Mouse (Mus musculus): ENCODE measurements around the gene Ddah2.
A peak's percentile ranks its signal among the peaks of the same experiment; 100 is the strongest.
"Not testable (repeated sequence)": the region's sequence is repeated elsewhere in the genome, so short reads cannot be mapped to it uniquely, and the experiment has no call there.

The Ddah2 gene

GRCm38 (mm10) chr17:35027277-35028068, 31.4 kb upstream of the Ddah2 start, which contains the start of gene Sapcd1:
TSS of gene Sapcd1 (minus strand) at chr17:35028016.
- no peak for DNase-seq (ENCODE audit: inconsistent age in 2 of 2, low spot score in 1 of 2)

- DNase-seq (ENCODE audit: inconsistent age in 2 of 2, low spot score in 1 of 2) = no peak
These were observed 30.5 kb upstream of the Ddah2 start for GRCm38 (mm10) chr17:35028315-35028714.

GRCm38 (mm10) chr17:35029691-35030532, 28.9 kb upstream of the Ddah2 start:
- DNase-seq (ENCODE audit: inconsistent age in 2 of 2, low spot score in 1 of 2) = peak in 1 of 2 experiments; percentile 55

DNA sequence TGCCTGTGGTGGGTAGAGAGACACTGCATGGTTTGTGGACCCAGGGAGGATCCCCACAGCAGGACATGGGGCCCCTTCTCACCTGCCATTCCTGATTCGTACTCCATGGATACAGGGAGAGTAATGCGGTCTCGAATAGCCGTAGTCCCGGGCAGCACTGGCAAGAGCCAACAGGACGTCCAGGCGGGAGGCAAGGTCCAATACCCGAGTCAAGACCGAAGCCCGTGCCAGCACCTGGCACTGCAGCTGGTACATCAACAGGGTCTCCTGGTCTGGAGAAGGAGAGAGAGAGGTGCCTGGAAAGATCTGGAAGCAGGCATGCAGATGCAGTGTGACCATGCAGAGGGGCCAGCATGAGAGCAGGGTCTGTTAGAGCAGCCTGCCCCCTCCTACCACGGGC, 27.6 kb upstream of the Ddah2 start:
- no peak for DNase-seq (ENCODE audit: inconsistent age in 2 of 2, low spot score in 1 of 2)

GRCm38 (mm10) chr17:35031880-35032279, 27.0 kb upstream of the Ddah2 start:
- DNase-seq (ENCODE audit: inconsistent age in 2 of 2, low spot score in 1 of 2) = no peak

DNA sequence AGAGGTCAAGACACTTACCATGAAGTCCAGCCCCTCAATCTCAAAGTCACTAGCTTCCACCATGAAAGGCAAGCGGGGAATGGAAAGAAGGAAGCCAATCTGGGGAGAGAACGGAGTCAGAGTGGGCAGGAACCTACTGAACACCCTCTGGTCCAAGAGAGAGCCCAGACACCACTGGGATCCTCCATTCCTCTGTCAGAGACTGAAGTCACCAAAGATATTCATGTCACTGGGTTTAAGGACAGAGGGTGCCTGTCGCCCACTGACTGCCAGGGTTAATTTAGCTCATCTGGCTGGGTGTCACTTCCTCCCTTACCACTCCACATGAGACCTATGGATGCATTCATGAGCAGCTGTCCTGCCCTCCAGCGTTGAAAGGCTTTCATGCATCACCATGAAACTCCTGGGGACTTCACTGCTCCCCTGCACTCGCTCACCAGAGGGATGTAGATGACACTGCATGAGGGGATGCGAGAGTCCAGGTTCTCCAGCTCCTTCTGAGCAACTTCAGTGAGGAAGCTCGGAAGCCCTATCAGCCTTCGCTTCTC, 26.4 kb upstream of the Ddah2 start:
- DNase-seq (ENCODE audit: inconsistent age in 2 of 2, low spot score in 1 of 2) = no peak

DNA sequence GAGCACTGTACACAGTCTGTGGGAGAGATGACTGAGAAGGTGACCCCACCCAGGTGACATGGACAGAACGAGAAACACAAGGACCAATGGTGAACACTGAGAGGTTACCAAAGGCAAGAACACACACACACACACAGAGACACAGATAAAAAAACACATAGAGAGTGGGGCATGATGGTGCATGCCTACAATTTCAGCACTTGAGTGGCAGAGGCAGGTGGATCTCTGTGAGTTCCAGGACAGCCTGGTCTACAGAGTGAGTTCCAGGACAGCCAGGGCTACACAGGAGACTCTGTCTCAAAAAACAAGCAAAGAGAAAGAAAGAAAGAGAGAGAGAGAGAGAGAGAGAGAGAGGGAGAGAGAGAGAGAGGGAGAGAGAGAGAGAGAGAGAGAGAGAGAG, 25.1 kb upstream of the Ddah2 start:
- DNase-seq (ENCODE audit: inconsistent age in 2 of 2, low spot score in 1 of 2) = not testable (repeated sequence)

DNA sequence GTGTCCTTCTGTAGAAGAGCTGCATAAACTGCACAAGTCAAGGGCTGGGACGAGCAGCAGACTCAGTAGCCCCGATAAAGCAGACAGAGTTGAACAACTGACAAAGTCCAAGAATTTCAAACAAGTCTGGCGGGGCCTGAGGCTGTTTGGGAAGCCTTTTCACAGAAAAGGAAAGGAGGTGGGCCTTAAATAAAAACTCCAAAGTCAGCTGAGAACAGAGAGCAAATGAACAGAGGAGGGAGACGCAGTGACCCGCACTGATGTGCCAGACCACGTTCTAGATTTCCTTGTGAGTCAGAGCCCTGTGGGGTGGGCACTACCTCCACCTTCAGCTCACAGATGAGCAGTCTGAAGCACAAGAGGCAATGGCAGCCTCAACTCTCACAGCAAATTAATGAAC, 23.9 kb upstream of the Ddah2 start:
- DNase-seq (ENCODE audit: inconsistent age in 2 of 2, low spot score in 1 of 2) = no peak

- no peak for DNase-seq (ENCODE audit: inconsistent age in 2 of 2, low spot score in 1 of 2)
These were observed 19.5 kb upstream of the Ddah2 start for GRCm38 (mm10) chr17:35039121-35039873.

- no peak for DNase-seq (ENCODE audit: inconsistent age in 2 of 2, low spot score in 1 of 2)
These were observed 15.0 kb upstream of the Ddah2 start for GRCm38 (mm10) chr17:35043794-35044193.

DNA sequence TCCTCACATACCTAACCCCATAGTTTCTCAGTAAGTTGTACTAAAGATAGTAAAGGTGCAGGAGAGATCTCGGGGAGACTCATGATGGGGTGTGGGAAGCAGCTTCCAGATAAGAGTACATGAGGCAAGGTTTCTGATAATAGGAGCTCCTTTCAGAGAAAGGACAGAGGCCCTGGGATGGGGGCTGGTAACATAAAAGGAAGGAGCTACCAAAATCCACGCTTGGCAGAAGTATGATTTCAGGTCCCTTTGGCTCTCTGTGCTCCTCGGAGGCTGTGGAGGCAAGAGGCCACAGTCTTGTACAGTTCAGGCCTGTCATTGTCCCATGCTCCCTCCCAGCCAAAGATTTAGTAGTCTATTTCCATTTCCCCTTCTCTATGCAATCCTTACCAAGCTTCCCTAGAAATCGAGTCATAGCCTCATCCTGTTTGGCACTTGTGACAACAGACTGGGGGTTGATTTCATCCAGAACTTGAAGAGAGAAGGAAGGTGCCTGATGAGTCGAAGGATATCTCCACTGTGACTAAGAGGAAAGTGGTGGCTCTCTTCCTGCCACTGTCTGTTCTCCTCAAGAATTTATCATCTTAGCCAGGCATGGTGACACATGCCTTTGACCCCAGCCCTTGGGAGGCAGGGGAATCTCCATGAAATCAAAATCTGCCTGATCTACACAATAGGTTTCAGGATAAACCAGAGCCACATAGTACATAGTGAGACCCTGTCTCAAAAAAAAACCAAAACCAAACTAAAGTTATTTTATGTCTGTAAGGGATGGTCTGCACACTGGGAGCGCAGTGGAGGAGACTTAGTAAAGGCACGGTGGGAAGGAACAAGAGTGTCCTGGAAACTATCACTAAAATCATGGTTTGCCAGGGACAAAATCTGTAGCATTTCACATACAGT, 13.7 kb upstream of the Ddah2 start:
- DNase-seq (ENCODE audit: inconsistent age in 2 of 2, low spot score in 1 of 2) = no peak

- DNase-seq (ENCODE audit: inconsistent age in 2 of 2, low spot score in 1 of 2) = peak in 1 of 2 experiments; percentile 23
These were observed 12.8 kb upstream of the Ddah2 start for GRCm38 (mm10) chr17:35045807-35046680.

DNA sequence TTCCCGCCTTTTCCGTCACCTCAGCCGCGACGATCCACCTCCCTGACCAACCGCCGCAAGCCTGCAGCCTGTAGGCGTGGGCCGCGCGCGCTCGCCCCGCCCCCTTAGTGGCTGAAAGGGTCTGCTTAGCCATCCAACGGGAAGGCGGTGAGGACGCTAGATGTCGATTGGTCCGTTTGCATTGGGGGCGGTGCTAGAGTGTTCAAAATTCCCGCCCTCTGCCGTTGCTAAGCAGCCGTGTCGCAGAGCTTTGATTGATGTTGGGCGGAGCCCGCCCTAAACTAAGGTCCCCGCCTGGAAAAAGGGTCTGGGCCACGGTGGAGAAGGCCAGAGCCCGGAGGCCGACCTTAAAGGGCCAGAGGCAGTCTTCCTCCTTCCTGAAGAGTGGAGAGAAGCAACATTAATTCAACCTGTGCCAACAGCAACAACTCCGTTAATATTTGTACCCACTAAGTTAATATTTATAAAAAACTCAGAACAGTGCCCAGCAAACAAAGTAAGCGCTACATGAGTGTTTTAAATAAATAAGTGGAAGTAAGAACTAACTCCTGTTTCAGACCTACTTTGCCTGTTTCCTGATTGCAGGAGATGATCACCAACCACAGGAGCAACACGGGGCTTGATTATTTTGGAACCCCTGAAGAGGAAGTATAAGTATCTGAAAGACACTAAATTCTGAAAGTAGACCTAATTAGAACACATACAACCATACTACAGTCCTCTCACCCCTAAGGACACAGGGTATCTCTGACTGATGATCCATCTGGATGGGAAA, 12.0 kb upstream of the Ddah2 start, which contains the start of gene Msh5:
Gene Msh5 (minus strand): TSS at position 65 of the 775 bp plus-strand sequence.
- DNase-seq (ENCODE audit: inconsistent age in 2 of 2, low spot score in 1 of 2) = peak; percentile 98 to 99

DNA sequence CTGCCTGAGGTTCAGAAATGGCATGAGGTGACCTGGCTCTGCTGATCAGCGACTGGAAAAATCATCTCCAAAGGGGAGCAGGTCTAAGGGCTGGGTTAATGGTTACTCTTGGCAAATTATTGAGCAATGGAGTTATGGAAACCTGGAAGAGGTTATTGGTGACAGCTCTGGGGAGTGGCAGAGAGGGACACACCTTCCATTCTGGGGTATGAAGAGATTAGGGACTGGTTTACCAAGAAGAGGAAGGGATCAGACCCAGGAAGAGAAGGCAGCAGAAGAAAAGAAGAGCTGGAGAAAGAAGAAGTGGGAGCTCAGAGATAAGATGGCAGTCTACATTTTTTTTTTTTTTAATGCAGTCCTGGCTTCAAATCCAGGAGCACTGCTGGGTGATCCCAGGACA, 11.1 kb upstream of the Ddah2 start:
- DNase-seq (ENCODE audit: inconsistent age in 2 of 2, low spot score in 1 of 2) = no peak

DNA sequence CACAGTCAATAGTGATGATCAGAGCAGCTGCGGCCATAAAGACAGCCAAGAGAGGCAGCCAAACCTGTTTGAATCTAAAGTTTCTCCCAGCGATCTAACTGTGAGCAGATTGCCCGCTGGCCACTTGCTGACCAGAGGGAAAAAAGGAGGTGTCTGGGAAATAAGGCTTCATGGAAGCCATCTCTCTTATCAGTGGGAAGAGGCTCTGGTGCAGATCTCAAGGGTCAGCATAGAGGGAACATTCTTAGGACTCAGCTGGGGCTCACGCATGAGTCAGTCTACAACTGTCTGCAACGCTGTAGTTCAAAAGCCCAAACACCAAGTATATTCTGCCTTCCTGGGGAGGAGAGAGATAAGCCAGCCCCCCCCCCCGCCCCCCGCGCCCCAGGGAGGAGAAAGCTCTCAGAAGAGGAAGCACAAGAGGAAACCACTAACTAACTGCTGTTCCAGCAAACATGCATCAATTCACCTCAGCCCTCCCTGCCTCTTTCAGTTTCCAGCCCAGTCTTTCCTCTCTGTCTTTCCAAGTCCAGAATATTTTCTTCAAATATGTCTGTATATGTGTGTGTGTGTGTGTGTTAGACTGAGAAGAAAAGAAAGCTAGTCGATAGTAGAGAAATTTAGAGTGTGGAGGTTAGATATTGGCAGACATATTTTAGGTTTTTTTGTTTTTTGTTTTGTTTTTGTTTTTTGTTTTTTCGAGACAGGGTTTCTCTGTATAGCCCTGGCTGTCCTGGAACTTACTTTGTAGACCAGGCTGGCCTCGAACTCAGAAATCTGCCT, 10.5 kb upstream of the Ddah2 start:
- DNase-seq (ENCODE audit: inconsistent age in 2 of 2, low spot score in 1 of 2) = peak in 1 of 2 experiments; percentile 44

GRCm38 (mm10) chr17:35048932-35049440, 9.8 kb upstream of the Ddah2 start:
- no peak for DNase-seq (ENCODE audit: inconsistent age in 2 of 2, low spot score in 1 of 2)

DNA sequence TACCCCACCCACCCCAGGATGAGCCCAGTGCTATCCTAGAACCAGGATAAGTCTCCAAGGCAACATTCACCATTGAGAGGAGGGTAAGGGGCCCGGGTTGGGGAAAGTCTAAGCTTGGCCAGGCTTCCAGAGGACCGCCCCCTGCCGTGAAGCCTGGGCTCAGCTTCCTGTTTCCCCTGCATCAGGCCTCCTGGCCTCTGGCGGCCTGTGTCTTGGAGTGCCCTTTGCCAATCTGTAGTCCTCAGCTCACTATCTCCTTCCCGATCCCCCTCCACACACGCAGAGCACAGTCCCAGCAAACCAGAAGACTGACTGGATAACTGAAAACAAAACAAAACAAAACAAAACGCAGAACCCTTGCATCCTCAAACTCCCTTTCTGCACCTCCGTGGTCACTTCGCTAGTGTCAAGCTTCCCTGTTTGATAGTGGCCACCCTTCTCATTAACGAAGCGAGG, 9.2 kb upstream of the Ddah2 start, which contains the start of gene Clic1:
Gene Clic1 (plus strand): TSS at position 406 of the 456 bp plus-strand sequence.
- peak; percentile 58 to 73 for DNase-seq (ENCODE audit: inconsistent age in 2 of 2, low spot score in 1 of 2)
